Mouse (Mus musculus): Measurements from ENCODE around the gene Fyn. TPM values are rescaled to one million over a fixed set of nuclear protein-coding genes. Genes with fewer than 3 reads are reported as not detected.

Fyn gene
- polyA plus RNA-seq, 1 experiment = 76.1 TPM

DNA sequence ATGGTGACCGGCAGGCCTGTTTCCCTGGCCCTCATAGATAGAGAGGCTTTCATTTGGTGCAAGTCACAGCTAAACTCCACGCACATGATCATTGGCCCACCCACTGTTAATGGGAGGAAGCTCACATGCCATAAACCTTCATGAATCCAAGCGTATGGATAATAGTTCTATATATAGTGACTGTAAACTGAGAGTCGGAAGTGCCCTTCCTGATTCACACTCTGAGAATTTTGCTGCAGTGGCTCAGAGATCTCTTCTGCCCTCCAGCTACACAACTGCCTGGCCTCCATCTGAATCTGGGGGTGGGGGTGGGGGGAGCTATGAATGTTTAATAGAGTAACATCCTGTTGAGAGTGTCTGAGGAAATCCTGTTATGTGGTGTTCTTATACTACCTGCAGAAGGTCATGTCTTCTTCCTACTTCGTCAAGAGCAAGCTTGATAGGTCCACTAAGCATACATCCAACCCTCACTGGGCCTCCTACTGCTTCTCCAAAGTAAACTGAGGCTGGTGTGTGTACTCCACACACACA lies 153.3 kb downstream of the Fyn start:
- H3K4me1 ChIP-seq (replicated peaks; ENCODE audit: control insufficient read depth, insufficient read depth, low read length) = peaks cover 24% of the 10 kb centered on the region
- WGBS = 74% methylated on average over 5 of the region's 5 CpGs
- no peak for TF ChIP-seq CTCF (IDR thresholded peaks at IDR 0.05; ENCODE audit: borderline replicate concordance, control insufficient read depth, extremely low read depth, insufficient read depth, low read length, poor library complexity)
- no peak for TF ChIP-seq POLR2A (IDR thresholded peaks at IDR 0.05; ENCODE audit: control insufficient read depth, extremely low read depth, insufficient read depth, low read length, poor library complexity)
- no peak overlapping the region for H3K27ac ChIP-seq (ENCODE audit: control insufficient read depth, insufficient read depth, low read length)
- DNase-seq = no peak
- H3K27me3 ChIP-seq (ENCODE audit: control insufficient read depth, insufficient read depth, low read length) = no peaks in the 10 kb centered on the region
- peaks cover 10% of the 10 kb centered on the region for H3K36me3 ChIP-seq (ENCODE audit: control insufficient read depth, insufficient read depth, low read length)
- no peak overlapping the region for H3K4me3 ChIP-seq (ENCODE audit: control insufficient read depth, insufficient read depth, low read length)

DNA sequence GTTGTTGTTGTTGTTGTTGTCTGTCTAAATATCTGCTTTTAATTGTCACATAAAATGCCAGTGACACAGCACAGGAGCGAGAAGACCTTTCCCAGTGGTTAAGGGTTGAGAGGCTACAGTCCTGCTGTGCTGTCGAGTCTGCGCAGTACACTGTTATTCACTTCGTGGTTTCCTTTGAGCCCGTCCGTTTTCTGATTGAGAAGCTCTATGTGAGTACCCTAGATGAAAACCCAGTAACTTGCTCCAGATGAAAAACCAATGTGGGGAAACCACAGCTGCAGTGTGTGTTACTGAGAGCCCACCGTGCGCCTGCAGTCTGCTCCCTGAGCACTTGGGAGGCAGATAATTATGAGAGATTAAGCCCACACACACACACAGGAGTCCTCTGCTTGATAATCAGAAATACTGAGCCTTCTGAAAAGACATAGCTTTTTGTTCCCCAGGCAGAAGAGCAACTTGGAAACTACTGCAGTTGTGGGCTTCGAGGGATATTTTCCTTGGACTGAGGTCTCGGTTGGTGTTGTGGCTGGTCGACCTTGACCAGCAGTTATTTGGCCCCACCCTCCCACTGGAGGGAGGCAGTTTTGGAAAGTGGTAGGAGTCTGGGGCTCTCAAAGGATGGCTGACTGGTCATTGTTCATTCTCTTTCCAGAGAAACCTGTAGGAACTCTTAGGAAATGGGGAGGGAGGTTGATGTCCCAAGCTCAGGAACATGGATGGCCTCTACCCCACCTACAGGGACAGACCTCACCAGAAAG lies 154.4 kb downstream of the Fyn start:
- Histone ChIP-seq H3K27me3 (ENCODE audit: control insufficient read depth, insufficient read depth, low read length) (no peaks in the 10 kb centered on the region), H3K27ac (ENCODE audit: control insufficient read depth, insufficient read depth, low read length) (no peak overlapping the region), H3K4me3 (ENCODE audit: control insufficient read depth, insufficient read depth, low read length) (no peak overlapping the region), H3K4me1 (replicated peaks; ENCODE audit: control insufficient read depth, insufficient read depth, low read length) (peaks cover 17% of the 10 kb centered on the region), H3K36me3 (ENCODE audit: control insufficient read depth, insufficient read depth, low read length) (peaks cover 20% of the 10 kb centered on the region)
- no peak for DNase-seq
- WGBS = 32% methylated on average over 11 of the region's 11 CpGs
- TF ChIP-seq CTCF (IDR thresholded peaks at IDR 0.05; ENCODE audit: borderline replicate concordance, control insufficient read depth, extremely low read depth, insufficient read depth, low read length, poor library complexity) = no peak
- no peak for TF ChIP-seq POLR2A (IDR thresholded peaks at IDR 0.05; ENCODE audit: control insufficient read depth, extremely low read depth, insufficient read depth, low read length, poor library complexity)

DNA sequence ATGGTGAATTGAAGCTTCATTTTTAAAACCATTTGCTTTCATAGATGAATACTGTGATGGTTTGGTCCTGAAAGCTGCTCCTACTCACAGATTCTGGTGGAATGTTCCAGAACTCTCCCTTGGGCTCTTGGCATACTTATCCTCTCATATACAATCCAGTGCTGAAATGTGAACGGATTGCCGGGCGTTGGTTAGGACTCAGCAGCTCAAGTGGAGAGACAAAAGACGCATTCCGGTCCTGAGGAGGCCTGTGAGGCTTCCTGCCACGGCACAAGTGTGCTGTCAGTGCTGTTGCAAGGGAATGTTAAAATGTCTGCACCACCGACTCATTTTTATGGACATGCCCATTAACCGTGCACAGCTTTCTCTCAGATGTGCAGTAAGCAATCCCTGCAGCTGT lies 155.7 kb downstream of the Fyn start:
- H3K36me3 ChIP-seq (ENCODE audit: control insufficient read depth, insufficient read depth, low read length) = peaks cover 20% of the 10 kb centered on the region
- no peak for DNase-seq
- TF ChIP-seq CTCF (IDR thresholded peaks at IDR 0.05; ENCODE audit: borderline replicate concordance, control insufficient read depth, extremely low read depth, insufficient read depth, low read length, poor library complexity) (no peak), POLR2A (IDR thresholded peaks at IDR 0.05; ENCODE audit: control insufficient read depth, extremely low read depth, insufficient read depth, low read length, poor library complexity) (no peak)

DNA sequence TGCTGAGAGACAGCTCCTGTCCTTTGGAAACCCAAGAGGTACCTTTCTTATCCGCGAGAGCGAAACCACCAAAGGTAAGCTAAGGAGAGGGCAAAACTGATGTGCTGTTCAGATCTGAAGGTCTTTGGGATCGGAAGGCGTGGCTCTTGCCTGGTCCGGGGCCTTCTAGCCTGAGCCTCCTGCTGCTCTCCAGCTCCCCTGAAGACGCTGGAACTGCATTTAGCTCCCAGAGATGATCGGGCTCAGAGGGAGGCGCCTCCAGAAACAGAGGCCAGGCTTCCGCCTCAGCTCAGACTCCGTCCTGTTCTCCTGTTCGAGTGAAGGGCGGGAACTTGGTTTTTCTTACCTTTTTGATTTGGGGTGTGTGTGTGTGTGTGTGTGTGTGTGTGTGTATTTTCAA lies 156.8 kb downstream of the Fyn start:
- Histone ChIP-seq H3K4me3 (ENCODE audit: control insufficient read depth, insufficient read depth, low read length) (no peak overlapping the region), H3K27me3 (ENCODE audit: control insufficient read depth, insufficient read depth, low read length) (no peaks in the 10 kb centered on the region), H3K27ac (ENCODE audit: control insufficient read depth, insufficient read depth, low read length) (no peak overlapping the region), H3K4me1 (replicated peaks; ENCODE audit: control insufficient read depth, insufficient read depth, low read length) (peaks cover 12% of the 10 kb centered on the region), H3K36me3 (ENCODE audit: control insufficient read depth, insufficient read depth, low read length) (peaks cover 24% of the 10 kb centered on the region)
- no peak for TF ChIP-seq CTCF (IDR thresholded peaks at IDR 0.05; ENCODE audit: borderline replicate concordance, control insufficient read depth, extremely low read depth, insufficient read depth, low read length, poor library complexity)
- no peak for TF ChIP-seq POLR2A (IDR thresholded peaks at IDR 0.05; ENCODE audit: control insufficient read depth, extremely low read depth, insufficient read depth, low read length, poor library complexity)
- 96% methylated on average over 13 of the region's 13 CpGs for WGBS
- DNase-seq = no peak

More for the DNA sequence above, 155.7 kb downstream of the Fyn start:
- Histone ChIP-seq H3K4me1 (replicated peaks; ENCODE audit: control insufficient read depth, insufficient read depth, low read length) (peaks cover 13% of the 10 kb centered on the region), H3K27me3 (ENCODE audit: control insufficient read depth, insufficient read depth, low read length) (no peaks in the 10 kb centered on the region), H3K4me3 (ENCODE audit: control insufficient read depth, insufficient read depth, low read length) (no peak overlapping the region), H3K27ac (ENCODE audit: control insufficient read depth, insufficient read depth, low read length) (no peak overlapping the region)
- WGBS = 96% methylated on average over 8 of the region's 8 CpGs

DNA sequence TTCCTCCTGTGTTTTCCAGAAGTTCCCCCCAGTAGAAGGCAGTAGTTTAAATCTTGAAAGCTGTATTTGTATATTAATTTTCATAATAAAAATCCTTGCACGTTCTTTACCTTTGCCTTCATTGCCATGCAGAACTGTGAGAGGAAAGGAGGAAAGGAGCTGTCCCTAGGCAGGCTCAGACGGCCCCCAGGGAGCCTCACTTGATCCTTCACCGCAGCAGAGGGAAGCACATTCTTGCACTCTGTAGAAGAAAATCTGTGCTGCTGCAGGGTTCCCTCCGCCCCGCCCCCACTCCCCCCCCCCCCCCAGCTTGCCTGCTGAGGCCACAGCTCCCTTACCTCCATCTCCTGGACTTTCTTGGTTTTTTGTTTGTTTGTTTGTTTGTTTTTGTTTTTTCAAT lies 158.5 kb downstream of the Fyn start:
- TF ChIP-seq POLR2A (IDR thresholded peaks at IDR 0.05; ENCODE audit: control insufficient read depth, extremely low read depth, insufficient read depth, low read length, poor library complexity) = no peak
- no peak for TF ChIP-seq CTCF (IDR thresholded peaks at IDR 0.05; ENCODE audit: borderline replicate concordance, control insufficient read depth, extremely low read depth, insufficient read depth, low read length, poor library complexity)
- peaks cover 7% of the 10 kb centered on the region for H3K4me1 ChIP-seq (replicated peaks; ENCODE audit: control insufficient read depth, insufficient read depth, low read length)

DNA sequence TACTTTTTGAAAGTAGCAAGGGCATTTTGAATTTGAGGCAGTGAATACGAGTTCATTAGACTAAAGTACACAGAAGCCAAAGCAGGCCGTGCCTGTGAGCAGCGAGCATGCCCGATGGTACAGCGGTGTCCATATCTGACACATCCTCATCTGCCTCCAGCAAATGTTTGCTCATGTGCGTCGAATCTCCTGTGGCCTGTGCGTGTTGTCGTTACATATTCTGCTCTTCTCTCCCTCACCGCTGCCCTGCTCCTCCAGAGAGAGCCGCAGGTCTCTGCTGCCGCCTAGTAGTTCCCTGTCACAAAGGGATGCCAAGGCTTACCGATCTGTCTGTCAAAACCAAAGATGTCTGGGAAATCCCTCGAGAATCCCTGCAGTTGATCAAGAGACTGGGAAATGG lies 160.5 kb downstream of the Fyn start:
- Histone ChIP-seq H3K36me3 (ENCODE audit: control insufficient read depth, insufficient read depth, low read length) (peaks cover 35% of the 10 kb centered on the region), H3K27ac (ENCODE audit: control insufficient read depth, insufficient read depth, low read length) (no peak overlapping the region), H3K4me3 (ENCODE audit: control insufficient read depth, insufficient read depth, low read length) (no peak overlapping the region), H3K4me1 (replicated peaks; ENCODE audit: control insufficient read depth, insufficient read depth, low read length) (no peaks in the 10 kb centered on the region), H3K27me3 (ENCODE audit: control insufficient read depth, insufficient read depth, low read length) (no peaks in the 10 kb centered on the region)
- 96% methylated on average over 14 of the region's 14 CpGs for WGBS
- no peak for DNase-seq
- TF ChIP-seq POLR2A (IDR thresholded peaks at IDR 0.05; ENCODE audit: control insufficient read depth, extremely low read depth, insufficient read depth, low read length, poor library complexity) = no peak
- no peak for TF ChIP-seq CTCF (IDR thresholded peaks at IDR 0.05; ENCODE audit: borderline replicate concordance, control insufficient read depth, extremely low read depth, insufficient read depth, low read length, poor library complexity)

More for the DNA sequence above, 158.5 kb downstream of the Fyn start:
- Histone ChIP-seq H3K27ac (ENCODE audit: control insufficient read depth, insufficient read depth, low read length) (no peak overlapping the region), H3K4me3 (ENCODE audit: control insufficient read depth, insufficient read depth, low read length) (no peak overlapping the region), H3K27me3 (ENCODE audit: control insufficient read depth, insufficient read depth, low read length) (no peaks in the 10 kb centered on the region), H3K36me3 (ENCODE audit: control insufficient read depth, insufficient read depth, low read length) (peaks cover 24% of the 10 kb centered on the region)
- no peak for DNase-seq
- WGBS = 94% methylated on average over 5 of the region's 5 CpGs
